Mouse (Mus musculus): ENCODE data around the gene Rom1. TPM values are rescaled to one million over a fixed set of nuclear protein-coding genes. Genes with fewer than 3 reads are reported as not detected.

Rom1 gene
- polyA plus RNA-seq, 1 experiment from 2014 or later, result 1.3 TPM

- Histone ChIP-seq H3K4me3 (replicated peaks) (peak overlapping the region; percentile 72), H3K27me3 (no peaks in the 10 kb centered on the region), H3K9ac (peak overlapping the region; percentile 83), H3K4me2 (peak overlapping the region; percentile 69), H3K4me1 (peaks cover 38% of the 10 kb centered on the region), H3K36me3 (replicated peaks) (peaks cover 28% of the 10 kb centered on the region), H3K9me3 (no peaks in the 10 kb centered on the region), H3K27ac (peak overlapping the region; percentile 94)
- 36% methylated on average over 10 of the region's 10 CpGs for WGBS
- ATAC-seq (ENCODE audit: low FRiP score), result peak; percentile 37
These were observed 12.0 kb upstream of the Rom1 start for GRCm38 (mm10) chr19:8941136-8941514.

- no peak for ATAC-seq (ENCODE audit: low FRiP score)
- peak overlapping the region; percentile 94; the same call in 1 of the 2 replicates for H3K27ac ChIP-seq
- 79% methylated on average over 15 of the region's 15 CpGs for WGBS
- H3K4me1 ChIP-seq, result peaks cover 38% of the 10 kb centered on the region
- H3K27me3 ChIP-seq, result no peaks in the 10 kb centered on the region
- H3K9me3 ChIP-seq, result no peaks in the 10 kb centered on the region
- no peak overlapping the region for H3K4me3 ChIP-seq (replicated peaks)
- peak overlapping the region; percentile 83 for H3K9ac ChIP-seq
- H3K4me2 ChIP-seq, result no peak overlapping the region
- peaks cover 23% of the 10 kb centered on the region for H3K36me3 ChIP-seq (replicated peaks)
These were observed 11.5 kb upstream of the Rom1 start for GRCm38 (mm10) chr19:8940526-8941133.

GRCm38 (mm10) chr19:8936736-8937135 is 7.6 kb upstream of the Rom1 start:
- H3K4me1 ChIP-seq, result peaks cover 12% of the 10 kb centered on the region
- WGBS, result 87% methylated on average over 2 of the region's 2 CpGs
- H3K36me3 ChIP-seq (replicated peaks), result peaks cover 4% of the 10 kb centered on the region
- no peaks in the 10 kb centered on the region for H3K27me3 ChIP-seq
- no peak overlapping the region for H3K4me2 ChIP-seq
- no peak for ATAC-seq (ENCODE audit: low FRiP score)
- no peak overlapping the region for H3K4me3 ChIP-seq (replicated peaks)
- no peak overlapping the region for H3K9ac ChIP-seq
- no peaks in the 10 kb centered on the region for H3K9me3 ChIP-seq
- no peak overlapping the region for H3K27ac ChIP-seq

GRCm38 (mm10) chr19:8930771-8931170 is 1.6 kb upstream of the Rom1 start:
- WGBS, result 82% methylated on average over 7 of the region's 7 CpGs
- no peak overlapping the region for H3K27ac ChIP-seq
- 0 out of 2 replicates have a peak overlapping the region, but pooled peaks have one; percentile 79 for H3K9ac ChIP-seq
- peak overlapping the region; percentile 60; the same call in 1 of the 2 replicates for H3K4me3 ChIP-seq (replicated peaks)
- peak overlapping the region; percentile 81; the same call in 1 of the 2 replicates for H3K4me2 ChIP-seq
- H3K27me3 ChIP-seq, result peaks cover 7% of the 10 kb centered on the region; the same call in 1 of the 2 replicates
- H3K9me3 ChIP-seq, result no peaks in the 10 kb centered on the region
- peaks cover 22% of the 10 kb centered on the region for H3K4me1 ChIP-seq
- ATAC-seq (ENCODE audit: low FRiP score), result no peak
- H3K36me3 ChIP-seq (replicated peaks), result peaks cover 25% of the 10 kb centered on the region

GRCm38 (mm10) chr19:8930117-8930516 is 961 bp upstream of the Rom1 start:
- ATAC-seq (ENCODE audit: low FRiP score), result peak; percentile 3; the same call in 1 of the 2 replicates
- H3K4me3 ChIP-seq (replicated peaks), result peak overlapping the region; percentile 60
- H3K9ac ChIP-seq, result peak overlapping the region; percentile 79
- H3K4me2 ChIP-seq, result peak overlapping the region; percentile 81
- peaks cover 22% of the 10 kb centered on the region for H3K4me1 ChIP-seq
- H3K27me3 ChIP-seq, result peaks cover 7% of the 10 kb centered on the region; the same call in 1 of the 2 replicates
- H3K36me3 ChIP-seq (replicated peaks), result peaks cover 31% of the 10 kb centered on the region
- H3K27ac ChIP-seq, result no peak overlapping the region
- 18% methylated on average over 11 of the region's 11 CpGs for WGBS
- H3K9me3 ChIP-seq, result no peaks in the 10 kb centered on the region

- Histone ChIP-seq H3K27me3 (peaks cover 7% of the 10 kb centered on the region; the same call in 1 of the 2 replicates), H3K4me1 (peaks cover 22% of the 10 kb centered on the region), H3K9ac (peak overlapping the region; percentile 79; the same call in 1 of the 2 replicates), H3K27ac (peak overlapping the region; percentile 33; the same call in 1 of the 2 replicates), H3K9me3 (no peaks in the 10 kb centered on the region), H3K36me3 (replicated peaks) (peaks cover 32% of the 10 kb centered on the region), H3K4me3 (replicated peaks) (peak overlapping the region; percentile 60), H3K4me2 (peak overlapping the region; percentile 81)
- peak; percentile 12 for ATAC-seq (ENCODE audit: low FRiP score)
- 12% methylated on average over 16 of the region's 16 CpGs for WGBS
These were observed 400 bp downstream of the Rom1 start for GRCm38 (mm10) chr19:8928689-8929223.

GRCm38 (mm10) chr19:8927891-8928525 is 1.1 kb downstream of the Rom1 start:
- peaks cover 33% of the 10 kb centered on the region for H3K36me3 ChIP-seq (replicated peaks)
- H3K4me2 ChIP-seq, result no peak overlapping the region
- no peak overlapping the region for H3K9ac ChIP-seq
- H3K4me1 ChIP-seq, result peaks cover 22% of the 10 kb centered on the region
- WGBS, result 92% methylated on average over 12 of the region's 12 CpGs
- H3K4me3 ChIP-seq (replicated peaks), result no peak overlapping the region
- H3K27me3 ChIP-seq, result peaks cover 7% of the 10 kb centered on the region; the same call in 1 of the 2 replicates
- ATAC-seq (ENCODE audit: low FRiP score), result no peak
- no peak overlapping the region for H3K27ac ChIP-seq
- no peaks in the 10 kb centered on the region for H3K9me3 ChIP-seq

- no peak overlapping the region for H3K9ac ChIP-seq
- peaks cover 7% of the 10 kb centered on the region; the same call in 1 of the 2 replicates for H3K27me3 ChIP-seq
- WGBS, result 91% methylated on average over 2 of the region's 2 CpGs
- H3K9me3 ChIP-seq, result no peaks in the 10 kb centered on the region
- H3K27ac ChIP-seq, result no peak overlapping the region
- no peak overlapping the region for H3K4me3 ChIP-seq (replicated peaks)
- no peak for ATAC-seq (ENCODE audit: low FRiP score)
- peaks cover 35% of the 10 kb centered on the region for H3K36me3 ChIP-seq (replicated peaks)
- H3K4me2 ChIP-seq, result no peak overlapping the region
- H3K4me1 ChIP-seq, result peaks cover 23% of the 10 kb centered on the region
These were observed 2.4 kb downstream of the Rom1 start for GRCm38 (mm10) chr19:8926766-8927165.

- Histone ChIP-seq H3K36me3 (replicated peaks) (peaks cover 28% of the 10 kb centered on the region), H3K9me3 (no peaks in the 10 kb centered on the region), H3K4me1 (peaks cover 16% of the 10 kb centered on the region), H3K4me3 (replicated peaks) (0 out of 2 replicates have a peak overlapping the region, but pooled peaks have one; percentile 83), H3K27me3 (no peaks in the 10 kb centered on the region), H3K27ac (no peak overlapping the region), H3K9ac (no peak overlapping the region), H3K4me2 (0 out of 2 replicates have a peak overlapping the region, but pooled peaks have one; percentile 85)
- 83% methylated on average over 9 of the region's 9 CpGs for WGBS
- ATAC-seq (ENCODE audit: low FRiP score), result no peak
These were observed 7.4 kb downstream of the Rom1 start for GRCm38 (mm10) chr19:8921741-8922140.

GRCm38 (mm10) chr19:8920836-8921291 is 8.3 kb downstream of the Rom1 start:
- ATAC-seq (ENCODE audit: low FRiP score), result no peak

GRCm38 (mm10) chr19:8920073-8920736 is 9.0 kb downstream of the Rom1 start, which contains the start of gene B3gat3:
Gene B3gat3, plus strand, starts transcription at chr19:8920374.
- peak within 1 kb of the TSS; percentile 85 for H3K4me2 ChIP-seq
- 4% methylated on average over 42 of the region's 50 CpGs for WGBS
- peak within 1 kb of the TSS; percentile 86 for H3K9ac ChIP-seq

More at GRCm38 (mm10) chr19:8920836-8921291, 8.3 kb downstream of the Rom1 start:
- H3K4me2 ChIP-seq, result peak overlapping the region; percentile 85
- H3K9me3 ChIP-seq, result no peaks in the 10 kb centered on the region
- H3K27ac ChIP-seq, result peak overlapping the region; percentile 89
- no peaks in the 10 kb centered on the region for H3K27me3 ChIP-seq
- peak overlapping the region; percentile 86 for H3K9ac ChIP-seq
- peaks cover 28% of the 10 kb centered on the region for H3K36me3 ChIP-seq (replicated peaks)
- 5% methylated on average over 6 of the region's 6 CpGs for WGBS
- H3K4me1 ChIP-seq, result peaks cover 16% of the 10 kb centered on the region
- peak overlapping the region; percentile 83 for H3K4me3 ChIP-seq (replicated peaks)

GRCm38 (mm10) chr19:8919684-8920072 is 9.5 kb downstream of the Rom1 start:
- H3K27ac ChIP-seq, result peak overlapping the region; percentile 89
- H3K36me3 ChIP-seq (replicated peaks), result peaks cover 32% of the 10 kb centered on the region
- H3K9me3 ChIP-seq, result no peaks in the 10 kb centered on the region
- no peaks in the 10 kb centered on the region for H3K27me3 ChIP-seq
- WGBS, result 67% methylated on average over 6 of the region's 6 CpGs
- ATAC-seq (ENCODE audit: low FRiP score), result no peak
- peaks cover 16% of the 10 kb centered on the region for H3K4me1 ChIP-seq
- H3K4me3 ChIP-seq (replicated peaks), result peak overlapping the region; percentile 83
- H3K9ac ChIP-seq, result no peak overlapping the region; the same call in 1 of the 2 replicates
- peak overlapping the region; percentile 85 for H3K4me2 ChIP-seq

More at GRCm38 (mm10) chr19:8920073-8920736, 9.0 kb downstream of the Rom1 start, which contains the start of gene B3gat3:
- peaks cover 28% of the 10 kb centered on the region for H3K36me3 ChIP-seq (replicated peaks)
- no peaks in the 10 kb centered on the region for H3K27me3 ChIP-seq
- ATAC-seq (ENCODE audit: low FRiP score), result peak; percentile 98
- H3K4me1 ChIP-seq, result peaks cover 16% of the 10 kb centered on the region
- H3K4me3 ChIP-seq (replicated peaks), result peak within 1 kb of the TSS; percentile 83
- H3K9me3 ChIP-seq, result no peaks in the 10 kb centered on the region
- peak within 1 kb of the TSS; percentile 89 for H3K27ac ChIP-seq

Data from forebrain, embryonic 12.5 days (tissue).